Mouse (Mus musculus): ENCODE data around the gene Usf3.

DNA sequence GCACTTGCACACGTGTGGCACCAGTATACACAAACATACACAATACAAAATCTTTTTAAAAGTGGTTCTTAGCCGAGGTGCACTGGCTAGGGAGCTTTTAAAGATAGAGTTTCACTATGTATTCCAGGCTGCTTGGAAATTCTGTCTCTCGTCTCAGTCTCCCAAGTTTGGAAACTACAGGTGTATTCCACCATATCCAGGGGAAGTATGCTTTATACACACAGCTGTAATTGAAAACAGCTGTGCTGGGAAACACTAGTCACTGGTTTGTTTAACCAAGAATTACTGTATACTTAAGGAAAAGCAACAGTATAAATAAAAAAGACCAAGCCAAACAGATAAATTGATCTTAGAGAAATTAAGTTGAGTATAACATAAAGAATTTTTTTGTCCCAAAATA, 11.7 kb downstream of the Usf3 start:
- TF ChIP-seq CTCF (IDR thresholded peaks at IDR 0.05; ENCODE audit: low read depth, low read length) (no peak), POLR2A (IDR thresholded peaks at IDR 0.05; ENCODE audit: extremely low read depth, insufficient read depth, low read length) (no peak)

Measured in liver, adult 2 months (tissue).